12 mouse cellular contexts compared by ENCODE assay signal in the genomic region with DNA sequence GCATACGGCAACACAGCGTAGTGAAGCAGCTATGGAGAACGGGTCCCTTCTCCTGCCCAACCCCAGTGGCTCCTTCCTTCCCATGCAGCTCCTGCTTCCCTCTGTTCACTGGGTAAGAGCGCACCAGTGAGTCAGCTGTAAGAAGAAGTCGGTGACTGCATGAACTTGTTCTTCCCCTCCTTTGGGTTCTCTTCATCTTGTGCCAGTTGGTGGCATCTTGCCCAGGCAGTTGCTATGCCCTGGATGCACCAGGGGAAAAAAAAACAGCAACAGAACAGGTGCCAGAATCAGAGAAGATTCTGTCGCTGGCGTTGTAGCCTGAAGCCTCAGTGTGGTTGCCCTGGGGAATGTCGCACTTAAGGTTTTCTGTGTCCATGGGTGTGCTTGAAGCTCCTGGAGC. TPM values are rescaled to one million over a fixed set of nuclear protein-coding genes. Genes with fewer than 3 reads are reported as not detected.
DNase-seq lines count a peak whose midpoint lies in the region; ATAC-seq and TF ChIP-seq lines count a peak whose summit lies in the region.
"Had no signal": no experiment of that assay in that cellular context is flagged by ENCODE, and none has a peak within 500 bp of the region (broad histone marks: within the 10 kb centered on the region; RNA-seq: fewer than 3 reads in every experiment).

No protein-coding gene starts in this region.

- no peaks in the 10 kb centered on the region for H3K4me1 ChIP-seq in midbrain, postnatal 0 days (ENCODE audit: insufficient read depth, low read length)
- no peaks in the 10 kb centered on the region for H3K4me1 ChIP-seq in midbrain, embryonic 10.5 days
- H3K4me1 ChIP-seq: embryonic facial prominence, embryonic 13.5 days; heart, embryonic 13.5 days; liver, embryonic 15.5 days had no signal

- H3K27me3 ChIP-seq in midbrain, postnatal 0 days (ENCODE audit: insufficient read depth, low read length) = no peaks in the 10 kb centered on the region
- H3K27me3 ChIP-seq in midbrain, embryonic 10.5 days (ENCODE audit: low read depth, poor library complexity, severe bottlenecking) = no peaks in the 10 kb centered on the region
- H3K27me3 ChIP-seq: embryonic facial prominence, embryonic 13.5 days; heart, embryonic 13.5 days; liver, embryonic 15.5 days had no signal

- H3K9me3 ChIP-seq in midbrain, postnatal 0 days (ENCODE audit: low read length) = no peaks in the 10 kb centered on the region
- H3K9me3 ChIP-seq in midbrain, embryonic 10.5 days (replicated peaks) = no peaks in the 10 kb centered on the region
- H3K9me3 ChIP-seq: embryonic facial prominence, embryonic 13.5 days; liver, embryonic 15.5 days had no signal

- DNase-seq in frontal cortex, postnatal 36 days (ENCODE audit: low spot score in 2 of 2) = peak; percentile 21 to 28
- DNase-seq in frontal cortex, postnatal 14 days (ENCODE audit: low spot score in 2 of 2) = no peak
- peak; percentile 84 for DNase-seq in midbrain, postnatal 0 days (ENCODE audit: low spot score)
- no peak for DNase-seq in midbrain, embryonic 10.5 days (ENCODE audit: low spot score)
- DNase-seq in cerebellum, adult 8-10 months = peak; percentile 32
- peak; percentile 42 for DNase-seq in lung, postnatal 36 days
- DNase-seq in thymus, postnatal 36 days = no peak
- no peak for DNase-seq in liver
- DNase-seq: kidney, postnatal 4 days had no signal

- ATAC-seq in midbrain, postnatal 0 days (ENCODE audit: low FRiP score) = peak; percentile 60

- TF ChIP-seq CTCF in midbrain, postnatal 0 days (IDR thresholded peaks at IDR 0.05) = no peak

- WGBS in midbrain, postnatal 0 days = 84% methylated on average over 8 of the region's 8 CpGs
- WGBS in midbrain, embryonic 10.5 days = 92% methylated on average over 8 of the region's 8 CpGs

- no peak overlapping the region for H3K4me3 ChIP-seq in midbrain, postnatal 0 days (ENCODE audit: low read depth, low read length)
- H3K4me3 ChIP-seq in midbrain, embryonic 10.5 days = no peak overlapping the region
- H3K4me3 ChIP-seq: embryonic facial prominence, embryonic 13.5 days; heart, embryonic 13.5 days; liver, embryonic 15.5 days had no signal

- no peak overlapping the region for H3K4me2 ChIP-seq in midbrain, postnatal 0 days (ENCODE audit: low read depth, low read length, poor library complexity, severe bottlenecking)
- H3K4me2 ChIP-seq: embryonic facial prominence, embryonic 13.5 days; heart, embryonic 13.5 days; liver, embryonic 15.5 days had no signal

- no peaks in the 10 kb centered on the region for H3K36me3 ChIP-seq in midbrain, postnatal 0 days (ENCODE audit: insufficient read depth, low read length)
- H3K36me3 ChIP-seq in midbrain, embryonic 10.5 days = no peaks in the 10 kb centered on the region
- H3K36me3 ChIP-seq: embryonic facial prominence, embryonic 13.5 days; heart, embryonic 13.5 days; liver, embryonic 15.5 days had no signal

- no peak overlapping the region for H3K9ac ChIP-seq in midbrain, postnatal 0 days (replicated peaks; ENCODE audit: low read length, poor library complexity, severe bottlenecking)
- H3K9ac ChIP-seq: embryonic facial prominence, embryonic 13.5 days; heart, embryonic 13.5 days; liver, embryonic 15.5 days had no signal

- H3K27ac ChIP-seq in midbrain, postnatal 0 days (ENCODE audit: low read depth, low read length) = no peak overlapping the region
- H3K27ac ChIP-seq in midbrain, embryonic 10.5 days (replicated peaks) = no peak overlapping the region
- H3K27ac ChIP-seq: embryonic facial prominence, embryonic 13.5 days; heart, embryonic 13.5 days; liver, embryonic 15.5 days had no signal

RNA-seq across cellular contexts. Expression of gene Ttc9, which starts 22.3 kb away (rescaled TPM):
- 58.4 and 60.2 TPM in 2 replicates for total RNA-seq in midbrain, postnatal 0 days (2014; rRNA removed)
- 16.3 and 16.7 TPM in 2 replicates for polyA plus RNA-seq in midbrain, postnatal 0 days (2015; fragmentation: Nextera tagmentation; extraction: Ambion mirVana)
- polyA plus RNA-seq in midbrain, embryonic 10.5 days (2016; fragmentation: Nextera tagmentation; extraction: Ambion mirVana) = 2.0 and 2.6 TPM in 2 replicates

RNA-seq across cellular contexts. Expression of gene Med6, which starts 58.5 kb away (rescaled TPM):
- total RNA-seq in midbrain, postnatal 0 days (2014; rRNA removed) = 23.5 and 36.1 TPM in 2 replicates
- polyA plus RNA-seq in midbrain, postnatal 0 days (2015; fragmentation: Nextera tagmentation; extraction: Ambion mirVana) = 30.5 and 31.2 TPM in 2 replicates
- 85.2 and 86.1 TPM in 2 replicates for polyA plus RNA-seq in midbrain, embryonic 10.5 days (2016; fragmentation: Nextera tagmentation; extraction: Ambion mirVana)

Comparison
In these comparisons a context has a peak if more than half of its experiments do, and no peak if none do; other contexts are left out.
1. DNase-seq: peak in frontal cortex, postnatal 36 days (2 of 2), midbrain, postnatal 0 days (single experiment), cerebellum, adult 8-10 months (single experiment) and lung, postnatal 36 days (single experiment); none in frontal cortex, postnatal 14 days (0 of 2), midbrain, embryonic 10.5 days (single experiment), thymus, postnatal 36 days (0 of 2) and liver (single experiment).